Mouse (Mus musculus) midbrain, embryonic 10.5 days (tissue): ENCODE measurements around the gene Mdfi. TPM values are rescaled to one million over a fixed set of nuclear protein-coding genes. Genes with fewer than 3 reads are reported as not detected.
A peak's percentile ranks its signal among the peaks of the same experiment; 100 is the strongest.
"Not testable (repeated sequence)": the region's sequence is repeated elsewhere in the genome, so short reads cannot be mapped to it uniquely, and the experiment has no call there.

Experiments
- DNase-seq: peaks from one replicate; pipeline ENCODE4 v3.0.0-alpha.2; 2017; ENCODE audit warnings: low spot score
- H3K27ac ChIP-seq: fragments of 300-500 bp; sonication (generic); replicated peaks from 2 replicates; pipeline ENCODE4 v1.5.1; 2016; ENCODE audit warnings: mild to moderate bottlenecking
- H3K27me3 ChIP-seq: fragments of 300-500 bp; sonication (generic); 2 replicates; pipeline ENCODE4 v1.6.1; 2016; ENCODE audit warnings: low read depth, mild to moderate bottlenecking; ENCODE audit not compliant: poor library complexity, severe bottlenecking
- H3K36me3 ChIP-seq: fragments of 300-500 bp; sonication (generic); 2 replicates; pipeline ENCODE4 v1.6.1; 2016; ENCODE audit warnings: mild to moderate bottlenecking, moderate library complexity
- H3K4me1 ChIP-seq: fragments of 300-500 bp; sonication (generic); 2 replicates; pipeline ENCODE4 v1.6.1; 2016
- H3K4me3 ChIP-seq: fragments of 300-500 bp; sonication (generic); 2 replicates; pipeline ENCODE4 v1.5.1; 2016; ENCODE audit warnings: mild to moderate bottlenecking, moderate library complexity
- H3K9me3 ChIP-seq: fragments of 300-500 bp; sonication (generic); replicated peaks from 2 replicates; pipeline ENCODE4 v1.6.1; 2016; ENCODE audit warnings: mild to moderate bottlenecking
- WGBS: fragments of 180-500 bp; shearing (Covaris S2); methylation state at CpG from one replicate; pipeline ENCODE4 v1.1.7; 2016; 5-methylcytosine and 5-hydroxymethylcytosine counted together
- polyA plus RNA-seq: library from polyadenylated mRNA; unstranded; fragments of >200 nt; fragmentation: Nextera tagmentation; extraction: Ambion mirVana; gene quantifications from 2 replicates; pipeline ENCODE4 v1.2.1, GENCODE M21; 2016

The Mdfi gene
- polyA plus RNA-seq, 1 experiment from 2014 or later: 12.9 TPM

DNA sequence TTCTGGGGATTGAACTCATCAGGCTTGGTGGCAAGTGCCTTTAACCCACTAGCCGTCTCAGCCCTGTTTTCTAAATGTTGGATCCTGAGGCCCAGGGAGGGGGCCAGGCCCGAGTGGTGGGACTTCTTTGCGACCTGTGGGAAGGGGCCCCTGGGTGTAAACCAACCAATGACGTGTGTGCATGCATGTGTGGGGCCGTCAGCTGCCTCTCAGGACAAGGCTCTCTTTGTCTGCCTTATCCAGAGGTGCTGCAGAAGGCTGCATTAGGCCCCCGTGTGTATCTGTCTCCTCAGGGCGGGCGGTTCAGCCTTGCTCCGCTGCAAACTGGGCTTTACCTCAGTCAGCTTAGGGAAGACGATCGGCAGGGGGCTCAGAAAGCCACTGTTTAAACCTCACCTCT lies 28.9 kb upstream of the Mdfi start:
- no peak for DNase-seq
- WGBS: 26% methylated on average over 11 of the region's 11 CpGs

DNA sequence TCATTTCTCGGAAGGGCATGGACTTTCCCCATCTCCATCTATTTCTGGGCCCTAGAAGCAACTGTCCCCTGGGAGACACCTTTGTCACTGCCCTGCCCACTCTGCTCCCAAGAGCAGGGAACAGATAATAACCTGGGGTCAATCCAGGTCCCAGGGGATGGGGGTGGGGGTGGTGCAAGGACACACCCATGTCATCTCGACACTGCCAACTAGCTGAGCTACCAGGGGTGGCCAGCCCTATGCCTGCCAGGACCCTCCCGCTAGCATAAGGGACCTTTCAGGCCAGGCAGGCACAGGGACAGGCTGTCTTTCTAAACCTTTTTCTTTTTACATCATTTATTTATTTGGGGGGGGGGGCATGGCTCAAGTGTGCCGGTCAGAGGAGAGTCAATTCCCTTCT lies 28.5 kb upstream of the Mdfi start:
- WGBS: 57% methylated on average over 4 of the region's 4 CpGs
- H3K4me1 ChIP-seq: peaks cover 33% of the 10 kb centered on the region
- no peaks in the 10 kb centered on the region; the same call in 1 of the 2 replicates for H3K27me3 ChIP-seq
- no peak for DNase-seq
- H3K27ac ChIP-seq: peak overlapping the region; percentile 68
- no peak overlapping the region for H3K4me3 ChIP-seq
- H3K36me3 ChIP-seq: peaks cover 23% of the 10 kb centered on the region
- 0 out of 2 replicates have a peak, but pooled peaks cover under 1% of the 10 kb centered on the region for H3K9me3 ChIP-seq

More for the DNA sequence above, 28.9 kb upstream of the Mdfi start:
- peaks cover 37% of the 10 kb centered on the region for H3K4me1 ChIP-seq
- H3K27ac ChIP-seq: peak overlapping the region; percentile 68
- H3K9me3 ChIP-seq: no peaks in the 10 kb centered on the region
- peaks cover 4% of the 10 kb centered on the region; the same call in 1 of the 2 replicates for H3K27me3 ChIP-seq
- peaks cover 28% of the 10 kb centered on the region for H3K36me3 ChIP-seq
- no peak overlapping the region for H3K4me3 ChIP-seq

DNA sequence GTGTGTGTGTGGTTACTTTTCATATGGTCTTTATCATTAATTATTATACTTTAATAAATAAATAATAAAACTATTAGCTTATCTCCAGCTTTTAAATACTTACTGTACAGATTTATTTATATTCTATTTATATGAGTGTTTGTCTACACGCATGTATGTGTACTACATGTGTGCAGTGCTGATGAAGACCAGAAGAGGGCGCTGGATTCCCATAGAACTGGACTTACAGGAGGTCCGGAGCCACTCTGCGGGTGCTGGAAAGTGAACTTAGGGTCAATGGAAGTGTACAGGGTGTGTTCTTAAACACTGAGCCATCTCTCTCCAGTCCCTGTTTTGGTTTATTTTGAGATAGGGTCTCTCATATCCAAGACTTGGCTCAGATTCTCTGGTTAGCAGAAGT lies 21.1 kb upstream of the Mdfi start:
- Histone ChIP-seq H3K27me3 (peaks cover 27% of the 10 kb centered on the region), H3K9me3 (peaks cover 11% of the 10 kb centered on the region; the same call in 1 of the 2 replicates), H3K4me3 (no peak overlapping the region), H3K27ac (no peak overlapping the region), H3K36me3 (no peaks in the 10 kb centered on the region), H3K4me1 (peaks cover 14% of the 10 kb centered on the region)
- 76% methylated on average over 4 of the region's 4 CpGs for WGBS
- DNase-seq: no peak

DNA sequence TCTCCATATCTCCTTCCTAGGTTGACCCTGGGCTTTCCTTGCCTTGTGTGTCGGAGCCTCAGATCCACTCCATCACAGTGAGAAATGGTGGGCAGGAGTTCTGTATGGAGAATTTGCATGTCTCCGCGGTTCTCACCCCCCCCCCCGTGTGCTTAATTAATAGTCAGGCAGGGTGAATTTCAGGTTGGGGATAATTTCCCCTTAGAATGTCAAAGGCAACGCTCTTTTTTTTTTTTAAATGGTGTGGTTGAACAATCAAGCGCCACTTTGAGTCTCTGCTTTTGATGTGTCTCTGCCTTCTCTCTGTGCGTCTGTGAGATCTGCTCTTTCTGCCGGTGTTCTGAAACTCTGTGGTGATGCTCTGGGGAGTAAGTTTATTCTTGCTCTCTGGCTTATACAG lies 20.4 kb upstream of the Mdfi start:
- peaks cover 27% of the 10 kb centered on the region for H3K27me3 ChIP-seq
- no peaks in the 10 kb centered on the region for H3K36me3 ChIP-seq
- peaks cover 11% of the 10 kb centered on the region; the same call in 1 of the 2 replicates for H3K9me3 ChIP-seq
- H3K4me1 ChIP-seq: peaks cover 11% of the 10 kb centered on the region
- H3K27ac ChIP-seq: no peak overlapping the region
- no peak overlapping the region for H3K4me3 ChIP-seq
- no peak for DNase-seq
- WGBS: 88% methylated on average over 8 of the region's 8 CpGs

DNA sequence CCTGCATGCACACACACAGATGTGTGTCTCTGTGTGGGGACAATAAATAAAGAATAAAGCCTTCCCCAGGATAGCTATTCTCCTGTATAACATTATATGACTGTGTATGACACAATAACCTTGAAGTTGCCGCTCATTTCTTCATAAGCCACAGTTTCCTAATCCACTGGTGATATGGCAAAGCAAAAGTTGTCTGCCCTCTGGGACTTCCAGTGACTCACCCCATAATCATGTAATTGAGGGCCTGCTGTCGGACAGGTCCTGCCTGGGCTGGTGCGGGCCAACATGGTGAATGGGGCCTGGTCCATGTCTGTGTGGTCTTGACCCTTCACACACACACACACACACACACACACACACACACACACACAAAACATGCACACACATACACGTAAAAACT lies 19.3 kb upstream of the Mdfi start:
- H3K36me3 ChIP-seq: no peaks in the 10 kb centered on the region
- WGBS: 92% methylated on average over 4 of the region's 4 CpGs
- peaks cover 27% of the 10 kb centered on the region for H3K27me3 ChIP-seq
- DNase-seq: no peak
- peaks cover 11% of the 10 kb centered on the region; the same call in 1 of the 2 replicates for H3K9me3 ChIP-seq
- H3K27ac ChIP-seq: no peak overlapping the region
- no peak overlapping the region for H3K4me3 ChIP-seq
- H3K4me1 ChIP-seq: peaks cover 13% of the 10 kb centered on the region

DNA sequence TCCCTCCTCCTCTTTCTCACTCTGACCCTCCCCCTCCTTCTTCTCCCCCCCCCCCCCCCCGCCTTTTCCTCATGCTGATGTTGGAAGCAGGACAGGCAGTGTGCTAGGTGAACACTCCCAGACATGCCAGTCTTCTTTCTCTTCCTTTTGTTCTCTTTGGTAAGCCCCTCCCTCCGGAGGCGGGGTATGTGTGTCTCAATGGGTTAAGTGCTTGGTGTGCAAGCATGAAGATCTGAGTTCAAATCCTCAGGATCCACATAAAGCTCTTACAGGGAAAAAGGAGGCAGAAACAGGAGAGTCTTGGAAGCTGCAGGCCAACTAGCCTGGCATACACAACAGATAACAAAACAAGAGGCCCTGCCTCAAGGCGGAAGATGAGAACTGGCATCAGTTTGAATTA lies 18.8 kb upstream of the Mdfi start:
- Histone ChIP-seq H3K4me3 (no peak overlapping the region), H3K9me3 (peaks cover 11% of the 10 kb centered on the region; the same call in 1 of the 2 replicates), H3K27me3 (peaks cover 27% of the 10 kb centered on the region), H3K36me3 (no peaks in the 10 kb centered on the region), H3K27ac (no peak overlapping the region), H3K4me1 (peaks cover 13% of the 10 kb centered on the region)
- WGBS: 91% methylated on average over 3 of the region's 4 CpGs
- DNase-seq: no peak

DNA sequence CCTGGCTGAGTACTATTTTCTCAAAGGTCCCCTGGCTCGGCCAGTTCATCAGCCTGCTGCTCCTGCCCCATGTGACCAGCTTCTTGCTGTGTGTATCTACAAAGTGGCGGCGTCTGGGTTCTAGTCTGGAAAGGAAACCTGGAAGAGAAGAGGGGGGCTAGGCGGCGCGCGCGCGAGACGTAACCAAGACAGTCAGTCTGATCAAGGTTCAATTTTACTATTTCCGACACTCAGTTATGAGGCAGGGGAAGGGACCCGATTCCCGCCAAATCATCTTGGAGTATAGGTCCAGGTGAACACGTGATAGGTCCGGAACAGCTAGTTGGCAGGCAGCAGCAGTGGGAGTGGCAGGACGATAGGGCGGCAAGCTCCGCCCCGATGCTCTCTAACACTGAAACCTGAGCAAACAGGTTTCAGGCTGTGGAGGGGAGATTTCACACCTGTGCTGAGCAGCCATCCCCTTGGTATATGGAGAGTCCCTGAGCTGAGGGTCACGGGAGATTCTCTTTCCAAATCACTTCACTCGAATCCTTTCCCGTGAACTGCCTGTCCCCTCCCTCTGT lies 17.4 kb upstream of the Mdfi start:
- H3K9me3 ChIP-seq, H3K36me3 ChIP-seq, DNase-seq: not testable (repeated sequence)
- peaks cover 13% of the 10 kb centered on the region for H3K4me1 ChIP-seq
- H3K27me3 ChIP-seq: peaks cover 27% of the 10 kb centered on the region
- peak overlapping the region; percentile 29 for H3K4me3 ChIP-seq
- 20% methylated on average over 22 of the region's 22 CpGs for WGBS
- H3K27ac ChIP-seq: 0 out of 2 replicates have a peak overlapping the region, but pooled peaks have one; percentile 9

DNA sequence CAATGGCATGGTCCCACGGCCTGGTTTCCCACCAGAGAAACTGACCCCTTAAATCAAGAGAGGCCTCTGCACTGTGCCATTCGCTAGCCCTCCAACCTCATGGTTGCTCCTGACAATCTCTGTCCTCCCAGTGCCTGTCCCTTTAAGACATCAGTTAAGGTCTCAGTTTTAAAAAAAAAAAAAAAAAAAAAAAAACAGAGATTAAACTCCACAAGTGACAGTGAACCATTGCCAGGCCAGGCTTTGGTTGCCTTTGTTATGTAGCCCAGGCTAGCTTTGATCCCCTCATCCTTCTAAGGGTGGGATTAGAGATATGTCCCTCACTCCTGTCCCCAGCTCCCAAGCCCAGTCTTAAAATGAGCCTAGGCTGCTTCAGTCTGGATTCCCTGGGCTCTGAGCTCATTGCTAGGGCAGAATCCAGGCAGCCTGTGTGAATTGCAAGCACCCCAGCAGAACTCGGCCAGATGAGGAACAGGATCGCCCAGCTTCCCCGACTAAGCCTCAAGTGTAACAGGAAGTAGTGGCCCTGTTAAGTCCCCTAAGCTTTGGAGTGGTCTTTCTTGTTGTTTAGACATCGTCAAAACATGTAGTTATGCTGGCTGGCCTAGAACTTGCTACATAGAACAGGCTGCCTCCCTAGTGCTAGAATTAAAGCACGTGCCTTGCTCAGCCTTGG lies 16.3 kb upstream of the Mdfi start:
- no peak for DNase-seq
- Histone ChIP-seq H3K36me3 (no peaks in the 10 kb centered on the region), H3K4me1 (peaks cover 13% of the 10 kb centered on the region), H3K27ac (no peak overlapping the region), H3K9me3 (peaks cover 6% of the 10 kb centered on the region; the same call in 1 of the 2 replicates), H3K27me3 (peaks cover 27% of the 10 kb centered on the region), H3K4me3 (no peak overlapping the region)
- WGBS: 82% methylated on average over 7 of the region's 7 CpGs

DNA sequence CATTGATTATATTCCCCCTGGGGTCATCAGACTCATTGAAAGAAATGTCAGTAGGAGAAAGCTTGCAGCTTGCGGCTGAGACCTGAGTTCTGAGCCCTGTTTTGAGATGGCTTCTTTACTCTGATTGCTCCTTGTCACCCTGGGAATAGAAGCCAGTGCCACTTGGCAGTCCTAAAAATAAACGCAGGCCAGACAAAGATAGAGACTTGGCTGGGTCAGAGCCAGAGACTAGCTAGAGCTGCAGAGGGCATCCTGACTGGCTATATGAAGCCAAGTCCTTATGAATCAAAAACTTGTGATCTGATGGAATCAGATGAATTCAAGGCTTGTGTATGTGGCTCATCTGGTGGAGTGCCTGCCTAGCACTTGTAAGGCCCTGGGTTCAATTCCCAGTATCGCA lies 15.5 kb upstream of the Mdfi start:
- H3K4me3 ChIP-seq: no peak overlapping the region
- peaks cover 27% of the 10 kb centered on the region for H3K27me3 ChIP-seq
- H3K36me3 ChIP-seq: no peaks in the 10 kb centered on the region
- H3K27ac ChIP-seq: no peak overlapping the region
- 89% methylated on average over 3 of the region's 3 CpGs for WGBS
- no peaks in the 10 kb centered on the region for H3K9me3 ChIP-seq
- no peak for DNase-seq
- H3K4me1 ChIP-seq: peaks cover 13% of the 10 kb centered on the region

DNA sequence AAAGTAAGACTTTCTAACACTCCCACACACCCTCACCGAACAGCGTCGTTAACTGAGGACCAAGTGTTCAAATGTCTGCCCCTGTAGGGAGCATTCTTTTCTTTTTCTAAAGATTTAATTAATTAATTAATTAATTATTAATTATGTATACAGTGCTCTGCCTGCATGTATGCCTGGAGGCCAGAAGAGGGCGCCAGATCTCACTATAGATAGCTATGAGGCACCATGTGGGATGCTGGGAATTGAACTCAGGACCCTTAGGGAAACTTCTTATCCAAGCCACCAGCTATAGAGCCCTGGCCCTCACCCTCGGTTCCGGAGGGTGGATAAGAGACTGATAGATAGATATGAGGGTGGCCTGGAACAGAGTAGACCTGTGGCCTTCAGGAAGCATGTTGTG lies 13.5 kb upstream of the Mdfi start:
- Histone ChIP-seq H3K27me3 (peaks cover 24% of the 10 kb centered on the region), H3K9me3 (peaks cover 7% of the 10 kb centered on the region; the same call in 1 of the 2 replicates), H3K4me1 (peaks cover 13% of the 10 kb centered on the region), H3K36me3 (no peaks in the 10 kb centered on the region), H3K27ac (no peak overlapping the region), H3K4me3 (no peak overlapping the region)
- DNase-seq: no peak
- 86% methylated on average over 6 of the region's 6 CpGs for WGBS

DNA sequence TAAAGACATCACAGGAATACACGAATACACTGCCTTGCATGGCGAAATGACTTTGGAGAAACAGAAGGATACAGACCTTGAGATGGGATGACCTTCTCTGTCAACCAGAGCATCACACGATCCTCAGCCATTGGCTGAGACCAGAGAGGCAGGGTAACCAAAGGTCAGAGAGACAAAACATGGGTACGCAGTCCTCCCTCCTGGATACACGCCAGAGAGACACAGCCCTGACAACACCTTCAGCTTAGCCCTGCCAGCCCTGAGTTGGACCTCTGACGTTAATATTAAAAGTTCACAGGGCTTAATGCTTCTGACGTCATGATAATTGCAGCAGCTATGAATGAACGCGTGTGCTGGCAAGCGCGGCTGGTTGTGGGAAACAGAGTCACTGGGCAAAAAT lies 11.1 kb upstream of the Mdfi start:
- no peak overlapping the region for H3K4me3 ChIP-seq
- WGBS: 87% methylated on average over 11 of the region's 11 CpGs
- no peak overlapping the region for H3K27ac ChIP-seq
- peaks cover 7% of the 10 kb centered on the region; the same call in 1 of the 2 replicates for H3K9me3 ChIP-seq
- H3K27me3 ChIP-seq: no peaks in the 10 kb centered on the region
- peaks cover 7% of the 10 kb centered on the region for H3K4me1 ChIP-seq
- H3K36me3 ChIP-seq: no peaks in the 10 kb centered on the region
- no peak for DNase-seq

DNA sequence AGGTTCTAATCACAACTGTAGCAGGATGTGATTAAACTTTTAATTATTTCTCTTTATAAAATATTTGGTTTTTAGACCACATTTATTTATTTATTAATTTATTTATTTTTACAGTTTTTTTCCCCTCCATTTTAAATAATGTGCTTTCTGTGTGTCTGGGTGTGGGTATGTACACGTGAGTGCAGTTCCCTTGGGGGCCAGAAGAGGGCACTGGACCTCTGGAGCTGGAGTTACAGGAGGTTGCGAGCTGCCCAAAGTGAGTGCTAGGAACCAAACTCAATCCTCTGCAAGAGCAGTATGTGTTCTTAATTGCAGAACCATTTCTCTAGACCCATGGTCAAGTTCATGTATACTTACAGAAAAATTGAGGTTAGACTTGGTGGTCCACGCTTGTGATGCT lies 9.0 kb upstream of the Mdfi start:
- H3K36me3 ChIP-seq: no peaks in the 10 kb centered on the region
- WGBS: 90% methylated on average over 3 of the region's 3 CpGs
- no peak overlapping the region for H3K27ac ChIP-seq
- DNase-seq: no peak
- H3K4me1 ChIP-seq: peaks cover 5% of the 10 kb centered on the region; the same call in 1 of the 2 replicates
- no peaks in the 10 kb centered on the region for H3K27me3 ChIP-seq
- no peak overlapping the region for H3K4me3 ChIP-seq
- H3K9me3 ChIP-seq: peaks cover 7% of the 10 kb centered on the region; the same call in 1 of the 2 replicates

DNA sequence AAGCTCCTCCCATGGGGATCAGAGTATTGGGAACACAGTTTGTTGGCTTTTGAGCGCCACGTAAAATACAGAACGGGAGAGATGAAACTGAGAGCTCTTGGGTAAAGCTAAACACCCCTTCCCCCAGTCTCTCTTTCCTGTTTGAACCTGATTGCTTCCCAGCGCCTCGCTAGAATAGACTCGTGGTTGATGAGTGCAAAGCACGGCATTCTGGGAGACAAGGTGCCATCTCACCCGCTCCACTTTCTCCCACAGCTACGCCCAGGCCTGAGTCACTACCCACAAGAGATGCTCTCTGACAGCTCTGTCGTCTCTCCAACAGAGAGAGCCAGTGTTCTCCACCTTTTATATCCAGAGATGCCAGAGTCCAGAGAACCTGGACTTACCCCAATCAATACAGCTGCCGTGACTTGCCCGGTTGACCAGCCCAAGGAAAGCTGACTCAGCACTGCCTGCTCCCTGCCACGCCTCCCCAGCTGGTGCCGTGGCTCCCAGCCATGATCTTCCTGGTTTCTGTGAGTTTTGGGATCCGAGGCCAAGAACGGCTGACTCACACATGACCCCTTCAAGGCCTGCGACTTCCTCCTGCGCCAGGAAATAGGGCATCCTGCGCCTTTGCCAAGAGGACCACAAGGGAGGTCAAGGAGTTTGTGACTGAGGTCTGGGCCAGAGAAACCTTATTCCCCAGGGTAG lies 7.6 kb upstream of the Mdfi start:
- WGBS: 83% methylated on average over 19 of the region's 19 CpGs
- DNase-seq: no peak
- Histone ChIP-seq H3K9me3 (peaks cover 7% of the 10 kb centered on the region; the same call in 1 of the 2 replicates), H3K4me1 (peaks cover 5% of the 10 kb centered on the region; the same call in 1 of the 2 replicates), H3K27me3 (no peaks in the 10 kb centered on the region), H3K27ac (no peak overlapping the region), H3K4me3 (no peak overlapping the region), H3K36me3 (no peaks in the 10 kb centered on the region)
